Mouse (Mus musculus) thymus, postnatal 10 days (tissue): ENCODE results near the gene Fat1.
A peak's percentile ranks its signal among the peaks of the same experiment; 100 is the strongest.
"Not testable (repeated sequence)": the region's sequence is repeated elsewhere in the genome, so short reads cannot be mapped to it uniquely, and the experiment has no call there.

ENCODE experiments used
- DNase-seq, 2 experiments: peaks; one replicate each; pipeline ENCODE4 v3.0.0; 2021; ENCODE audit warnings: low spot score in 2 of 2

Fat1 gene

GRCm38 (mm10) chr8:45064197-45064869, 129.1 kb downstream of the Fat1 start:
- no peak for DNase-seq

- DNase-seq = not testable (repeated sequence)
Observed at GRCm38 (mm10) chr8:45065391-45065790, 130.1 kb downstream of the Fat1 start.

GRCm38 (mm10) chr8:45068759-45069386, 133.6 kb downstream of the Fat1 start, which contains the start of gene Mtnr1a:
TSS of gene Mtnr1a (plus strand) at chr8:45069137.
- peak in 1 of 2 experiments; percentile 11 for DNase-seq

- no peak for DNase-seq
Observed at GRCm38 (mm10) chr8:45070949-45071348, 135.7 kb downstream of the Fat1 start.

- DNase-seq = no peak
Observed at GRCm38 (mm10) chr8:45080850-45081249, 145.6 kb downstream of the Fat1 start.

- DNase-seq = no peak
Observed at GRCm38 (mm10) chr8:45093599-45093998, 158.4 kb downstream of the Fat1 start.
